Mouse (Mus musculus): ENCODE measurements around the gene Sprr2a2. TPM values are rescaled to one million over a fixed set of nuclear protein-coding genes. Genes with fewer than 3 reads are reported as not detected.
"Not testable (repeated sequence)": the region's sequence is repeated elsewhere in the genome, so short reads cannot be mapped to it uniquely, and the experiment has no call there.

Sprr2a2 gene
- 10.6 and 16.9 TPM in 2 replicates for polyA plus RNA-seq (2015; fragmentation: Nextera tagmentation; extraction: Ambion mirVana)

DNA sequence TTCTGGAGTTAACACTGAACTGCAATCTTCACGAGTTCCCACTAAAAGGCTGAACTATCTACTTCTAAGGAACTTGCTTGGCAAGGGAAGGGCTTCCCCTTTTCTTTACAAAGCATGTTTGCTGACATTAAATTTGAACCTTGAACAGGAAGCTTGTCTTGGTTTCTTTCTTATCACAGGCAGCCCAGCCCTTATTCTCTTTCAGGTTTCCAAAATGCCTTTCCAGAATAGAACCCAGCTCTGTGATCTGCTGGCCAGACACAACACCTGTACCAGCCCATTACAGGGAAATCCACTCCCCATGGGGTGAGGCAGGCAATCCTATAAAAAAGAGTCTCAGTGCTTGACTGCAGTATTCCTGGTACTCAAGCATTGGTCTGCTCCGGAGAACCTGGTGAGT lies at the start of gene Sprr2a2, which contains the start of gene Sprr2a1:
Gene Sprr2a2 (plus strand): TSS at position 352 of the 400 bp plus-strand sequence.
Gene Sprr2a1 (plus strand): TSS at position 231 of the 400 bp plus-strand sequence.
- H3K4me1 ChIP-seq; H3K27me3 ChIP-seq; H3K4me2 ChIP-seq; H3K4me3 ChIP-seq; H3K9ac ChIP-seq; ATAC-seq (ENCODE audit: insufficient number of reproducible peaks, low FRiP score, low TSS enrichment, low read depth); H3K27ac ChIP-seq; H3K36me3 ChIP-seq; H3K9me3 ChIP-seq: not testable (repeated sequence)
- WGBS = no CpG with 5 or more reads among the region's 2 CpGs

DNA sequence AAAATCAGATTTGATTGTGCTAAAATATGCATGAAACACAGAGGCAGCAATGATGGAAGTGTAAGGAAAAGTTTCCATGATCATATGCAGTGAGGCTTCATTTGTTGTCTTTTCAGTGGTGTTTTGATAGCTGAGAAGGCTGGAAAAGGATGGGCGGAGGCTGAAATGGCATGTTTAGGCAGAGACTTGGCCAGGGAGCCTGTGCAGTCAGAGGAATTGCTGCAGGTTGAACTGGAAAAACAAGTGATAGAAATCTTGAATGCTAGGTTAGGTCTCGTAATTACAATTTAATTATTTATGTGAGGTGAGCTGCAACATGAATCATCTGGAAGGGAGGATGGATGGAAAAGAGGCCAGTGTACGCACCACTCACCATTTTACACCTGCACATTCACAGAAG lies 45.9 kb upstream of the Sprr2a2 start:
- no peaks in the 10 kb centered on the region for H3K27me3 ChIP-seq
- H3K27ac ChIP-seq = no peak overlapping the region
- H3K4me1 ChIP-seq = no peaks in the 10 kb centered on the region
- no peak overlapping the region for H3K9ac ChIP-seq
- no peaks in the 10 kb centered on the region for H3K36me3 ChIP-seq
- WGBS = 68% methylated on average over 3 of the region's 3 CpGs
- H3K4me2 ChIP-seq = no peak overlapping the region
- no peaks in the 10 kb centered on the region for H3K9me3 ChIP-seq
- H3K4me3 ChIP-seq = no peak overlapping the region
- no peak for ATAC-seq (ENCODE audit: insufficient number of reproducible peaks, low FRiP score, low TSS enrichment, low read depth)

DNA sequence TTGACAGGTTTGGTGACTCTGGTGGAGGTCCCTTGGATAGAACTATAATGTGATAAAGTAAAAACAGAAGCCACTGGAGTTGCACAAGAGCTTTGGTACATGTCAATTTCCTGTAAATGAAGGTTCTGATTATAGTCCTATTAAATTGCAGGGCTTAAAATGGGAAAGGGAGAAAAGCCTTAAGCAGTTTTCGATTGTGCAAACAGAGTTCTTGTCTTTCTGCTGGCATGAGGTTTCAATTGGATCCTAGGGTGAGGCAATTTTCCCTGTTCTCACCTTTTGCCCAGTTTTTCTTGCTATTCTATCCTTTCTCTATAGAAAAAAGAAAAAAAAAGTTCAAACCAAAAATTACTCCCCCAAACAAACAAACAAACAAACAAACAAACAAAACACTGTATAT lies 38.8 kb upstream of the Sprr2a2 start:
- H3K4me3 ChIP-seq = no peak overlapping the region
- H3K27ac ChIP-seq = no peak overlapping the region
- H3K27me3 ChIP-seq = no peaks in the 10 kb centered on the region
- no peaks in the 10 kb centered on the region for H3K4me1 ChIP-seq
- H3K9me3 ChIP-seq = no peaks in the 10 kb centered on the region
- ATAC-seq (ENCODE audit: insufficient number of reproducible peaks, low FRiP score, low TSS enrichment, low read depth) = no peak
- 42% methylated on average over 1 of the region's 1 CpGs for WGBS
- no peak overlapping the region for H3K4me2 ChIP-seq
- H3K36me3 ChIP-seq = no peaks in the 10 kb centered on the region
- H3K9ac ChIP-seq = no peak overlapping the region

DNA sequence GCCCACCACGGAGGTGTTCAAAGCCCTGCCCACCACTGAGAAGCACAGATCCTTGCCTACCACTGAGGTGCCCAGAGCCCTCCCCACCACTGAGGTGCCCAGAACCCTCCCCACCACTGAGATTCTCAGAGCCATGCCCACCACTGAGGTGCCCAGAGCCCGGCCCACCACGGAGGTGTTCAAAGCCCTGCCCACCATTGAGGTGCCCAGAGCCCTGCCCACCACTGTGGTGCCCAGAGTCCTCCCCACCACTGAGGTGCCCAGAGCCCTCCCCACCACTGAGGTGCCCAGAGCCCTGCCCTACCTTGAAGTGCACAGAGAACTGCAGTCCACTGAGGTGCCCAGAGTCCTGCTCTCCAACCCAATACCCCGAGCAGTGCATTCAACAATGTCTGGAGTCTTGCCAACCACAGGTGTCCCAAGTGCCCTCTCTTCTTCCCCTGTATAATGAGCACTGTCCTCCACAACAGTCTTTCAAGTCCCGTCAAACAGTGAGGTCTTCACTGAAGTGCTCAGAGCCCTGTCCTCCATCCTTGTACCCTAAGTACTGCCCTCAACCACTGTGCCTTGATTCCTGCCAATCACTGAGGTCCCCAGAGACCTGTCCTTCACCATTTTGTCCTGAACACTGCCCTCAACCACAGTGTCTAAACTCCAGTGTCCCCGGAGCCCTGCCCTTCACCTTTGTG lies 20.1 kb upstream of the Sprr2a2 start:
- H3K27me3 ChIP-seq = no peaks in the 10 kb centered on the region
- ATAC-seq (ENCODE audit: insufficient number of reproducible peaks, low FRiP score, low TSS enrichment, low read depth) = peak; percentile 52; the same call in 1 of the 2 replicates
- H3K9ac ChIP-seq = no peak overlapping the region
- no peak overlapping the region for H3K4me3 ChIP-seq
- no peaks in the 10 kb centered on the region for H3K36me3 ChIP-seq
- no peak overlapping the region for H3K27ac ChIP-seq
- H3K4me1 ChIP-seq = no peaks in the 10 kb centered on the region
- no peak overlapping the region for H3K4me2 ChIP-seq
- H3K9me3 ChIP-seq = no peaks in the 10 kb centered on the region
- WGBS = 90% methylated on average over 6 of the region's 6 CpGs

DNA sequence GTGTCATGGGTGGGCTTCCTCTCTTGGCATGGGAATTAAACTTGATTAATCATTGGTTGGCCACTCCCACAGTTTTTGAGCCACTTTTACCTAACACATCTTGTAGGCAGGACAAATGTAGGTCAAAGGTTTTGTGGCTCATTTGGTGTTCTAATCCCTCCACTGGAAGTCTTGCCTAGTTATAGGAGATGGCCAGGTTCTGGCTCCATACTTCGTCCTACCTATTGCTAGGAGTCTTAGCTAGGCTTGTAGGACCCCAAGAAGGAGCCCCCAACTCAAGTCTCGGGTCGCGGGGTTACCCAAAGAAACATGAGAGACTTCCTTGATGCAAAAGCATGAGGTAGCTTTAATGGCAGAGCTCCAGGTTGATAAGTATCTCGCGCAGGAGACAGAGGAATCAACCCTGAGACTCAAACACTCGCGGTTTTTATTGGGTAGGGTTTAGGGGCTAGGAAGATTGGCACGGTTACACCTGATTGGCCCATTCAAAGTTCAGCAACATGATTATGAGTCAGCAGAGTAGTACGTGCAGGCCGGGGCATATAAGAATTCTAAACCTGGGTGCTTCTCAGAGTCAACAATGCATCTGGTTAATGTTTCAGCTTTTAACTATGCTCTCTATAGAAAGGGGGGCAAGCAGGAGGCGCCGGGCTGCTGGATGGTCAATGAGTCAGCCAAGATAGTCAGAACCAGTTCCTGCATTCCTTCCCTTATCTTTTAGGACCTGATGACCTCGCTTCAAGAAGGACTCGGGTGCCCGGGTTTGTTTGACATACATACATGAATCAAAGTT lies 4.4 kb upstream of the Sprr2a2 start:
- H3K9me3 ChIP-seq, H3K4me3 ChIP-seq, H3K4me1 ChIP-seq, H3K36me3 ChIP-seq, H3K4me2 ChIP-seq, H3K9ac ChIP-seq, H3K27ac ChIP-seq, H3K27me3 ChIP-seq: not testable (repeated sequence)
- ATAC-seq (ENCODE audit: insufficient number of reproducible peaks, low FRiP score, low TSS enrichment, low read depth) = 0 out of 2 replicates have a peak, but pooled peaks have one; percentile 33
- WGBS = no CpG with 5 or more reads among the region's 16 CpGs

DNA sequence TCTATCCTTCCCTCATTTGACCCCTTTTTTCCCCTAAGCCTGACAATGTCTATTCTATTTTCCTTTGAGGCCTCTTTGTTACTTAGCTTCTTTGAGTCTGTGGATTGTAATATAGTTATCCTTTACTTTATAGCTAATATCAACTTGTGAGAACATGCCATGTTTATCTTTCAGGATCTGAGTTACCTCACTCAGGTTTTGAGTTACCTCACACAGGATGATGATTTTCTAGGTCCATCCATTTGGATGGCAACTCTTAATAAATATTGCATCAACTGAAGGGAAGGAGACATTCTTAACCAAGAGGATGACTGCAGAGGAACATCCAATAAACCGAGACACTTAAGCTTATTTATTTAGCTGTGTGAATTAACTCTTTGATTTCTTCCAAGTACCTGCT lies 3.7 kb upstream of the Sprr2a2 start:
- not testable (repeated sequence) for ATAC-seq (ENCODE audit: insufficient number of reproducible peaks, low FRiP score, low TSS enrichment, low read depth)

DNA sequence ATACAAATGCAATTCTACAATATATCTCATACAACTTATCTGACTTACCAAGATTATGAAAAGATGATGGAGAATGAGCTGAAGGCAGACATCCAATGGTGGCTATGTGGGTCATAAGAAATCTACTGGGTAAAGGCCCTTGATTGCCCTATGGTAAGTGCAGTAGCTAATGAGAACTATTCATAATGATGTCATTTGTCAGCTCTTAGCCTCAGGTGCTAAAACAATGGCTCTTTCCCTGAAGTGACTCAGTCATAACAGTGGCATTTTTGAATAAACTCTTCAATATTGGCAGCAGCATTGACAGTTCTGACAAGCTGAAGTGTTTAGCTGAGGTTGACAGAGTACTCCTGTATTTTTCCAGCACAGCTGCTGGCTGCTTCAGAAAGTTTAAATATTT lies 2.1 kb upstream of the Sprr2a2 start:
- not testable (repeated sequence) for H3K4me2 ChIP-seq; H3K9me3 ChIP-seq; H3K4me3 ChIP-seq; H3K27ac ChIP-seq; ATAC-seq (ENCODE audit: insufficient number of reproducible peaks, low FRiP score, low TSS enrichment, low read depth); H3K27me3 ChIP-seq; H3K9ac ChIP-seq; H3K36me3 ChIP-seq; H3K4me1 ChIP-seq

More for the DNA sequence above, 3.7 kb upstream of the Sprr2a2 start:
- H3K9ac ChIP-seq, H3K27ac ChIP-seq, H3K27me3 ChIP-seq, H3K9me3 ChIP-seq, H3K36me3 ChIP-seq, H3K4me2 ChIP-seq, H3K4me1 ChIP-seq, H3K4me3 ChIP-seq: not testable (repeated sequence)
- no CpG with 5 or more reads among the region's 1 CpGs for WGBS

DNA sequence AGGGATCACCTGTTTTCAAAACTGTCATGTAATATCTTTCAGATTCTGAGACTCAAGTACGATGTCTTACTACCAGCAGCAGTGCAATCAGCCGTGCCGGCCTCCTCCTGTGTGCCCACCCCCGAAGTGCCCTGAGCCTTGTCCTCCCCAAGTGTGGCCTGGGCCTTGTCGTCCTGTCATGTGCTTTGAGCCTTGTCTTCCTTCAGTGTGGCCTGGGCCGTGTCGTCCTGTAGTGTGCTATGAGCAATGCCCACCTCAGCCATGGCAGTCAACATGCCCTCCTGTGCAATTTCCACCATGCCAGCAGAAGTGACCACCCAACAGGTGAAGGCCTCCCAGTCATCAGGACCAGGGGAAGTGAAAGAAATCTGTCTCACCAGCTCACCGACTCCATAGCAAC lies 3.3 kb downstream of the Sprr2a2 start:
- H3K27me3 ChIP-seq; H3K4me3 ChIP-seq; H3K36me3 ChIP-seq; H3K27ac ChIP-seq; H3K9ac ChIP-seq; H3K9me3 ChIP-seq; H3K4me2 ChIP-seq; H3K4me1 ChIP-seq; ATAC-seq (ENCODE audit: insufficient number of reproducible peaks, low FRiP score, low TSS enrichment, low read depth): not testable (repeated sequence)
- WGBS = no CpG with 5 or more reads among the region's 8 CpGs

DNA sequence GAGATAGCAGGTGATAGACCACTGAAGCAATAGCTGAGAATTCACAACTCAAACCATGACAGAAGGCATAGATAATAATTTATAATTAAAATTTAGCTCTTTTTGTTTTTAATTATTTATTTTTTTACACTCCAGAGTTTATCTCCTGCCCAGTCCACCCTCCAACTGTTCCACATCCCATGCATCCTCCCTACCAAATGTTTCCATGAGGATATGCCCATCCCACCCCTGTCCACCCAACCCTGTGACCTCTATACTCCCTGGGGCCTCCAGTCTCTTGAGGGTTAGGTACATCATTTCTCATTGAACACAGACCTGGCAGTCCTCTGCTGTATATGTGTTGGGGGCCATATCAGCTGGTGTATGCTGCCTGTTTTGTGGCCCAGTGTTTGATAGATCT lies 8.0 kb downstream of the Sprr2a2 start:
- H3K27ac ChIP-seq; H3K4me3 ChIP-seq; H3K4me1 ChIP-seq; ATAC-seq (ENCODE audit: insufficient number of reproducible peaks, low FRiP score, low TSS enrichment, low read depth); H3K27me3 ChIP-seq; H3K9ac ChIP-seq; H3K9me3 ChIP-seq; H3K4me2 ChIP-seq; H3K36me3 ChIP-seq: not testable (repeated sequence)

DNA sequence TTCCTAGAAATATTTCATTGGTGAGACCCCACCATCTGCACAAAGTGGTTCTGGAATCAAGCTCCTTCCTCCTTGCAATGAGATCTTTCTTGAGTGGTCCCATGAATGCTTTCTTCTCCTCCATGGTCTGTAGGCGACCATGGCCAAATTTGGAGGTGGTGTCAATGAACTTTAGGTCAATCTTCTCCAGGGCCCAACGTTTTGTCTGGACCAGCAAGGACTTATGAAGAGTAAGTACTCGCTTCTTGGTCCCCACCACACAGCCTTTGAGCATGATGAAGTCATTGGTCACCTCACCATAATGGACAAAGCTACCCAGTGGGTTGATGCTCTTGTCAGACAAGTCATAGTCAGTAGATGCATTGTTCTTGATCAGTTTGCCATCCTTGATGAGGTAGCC lies 11.7 kb downstream of the Sprr2a2 start:
- H3K4me3 ChIP-seq; H3K9ac ChIP-seq; H3K27ac ChIP-seq; H3K9me3 ChIP-seq; H3K4me2 ChIP-seq; H3K27me3 ChIP-seq; ATAC-seq (ENCODE audit: insufficient number of reproducible peaks, low FRiP score, low TSS enrichment, low read depth); H3K36me3 ChIP-seq; H3K4me1 ChIP-seq: not testable (repeated sequence)
- WGBS = 71% methylated on average over 3 of the region's 3 CpGs

DNA sequence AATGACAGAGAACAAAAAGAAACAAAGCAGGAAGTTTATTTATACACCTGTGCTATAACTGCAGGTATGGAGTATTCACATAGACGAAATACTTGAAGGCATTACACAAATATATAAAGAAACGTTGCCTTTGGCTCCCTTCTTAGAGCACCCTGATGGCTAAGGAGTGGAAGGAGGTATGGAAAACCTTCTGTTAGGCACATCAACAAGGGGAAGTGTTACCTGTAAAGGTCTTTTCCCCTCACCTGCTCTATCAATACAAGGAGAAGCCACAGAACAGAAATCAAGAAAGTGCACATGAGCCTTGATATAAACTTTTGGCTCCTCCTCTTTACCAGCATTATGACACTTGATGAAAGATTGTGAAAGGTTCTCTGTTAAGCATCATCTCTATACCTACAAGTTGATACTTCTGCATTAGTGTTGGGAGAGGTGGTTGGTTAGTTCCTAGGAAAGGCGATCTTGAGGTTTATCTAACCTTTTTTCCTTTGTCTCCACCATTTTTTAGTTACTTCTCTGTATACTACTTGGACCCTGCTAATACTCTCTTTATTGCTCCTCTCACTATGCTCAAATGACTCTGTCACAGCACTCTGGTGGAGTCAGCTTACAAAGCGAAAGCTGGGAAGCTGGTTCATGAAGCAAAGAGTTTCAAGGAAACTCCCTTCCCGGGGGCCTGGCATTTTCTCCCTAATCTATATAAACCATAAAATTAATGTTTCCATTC lies 20.9 kb downstream of the Sprr2a2 start:
- not testable (repeated sequence) for ATAC-seq (ENCODE audit: insufficient number of reproducible peaks, low FRiP score, low TSS enrichment, low read depth); H3K4me2 ChIP-seq; H3K4me3 ChIP-seq; H3K27me3 ChIP-seq; H3K4me1 ChIP-seq; H3K9me3 ChIP-seq; H3K9ac ChIP-seq; H3K27ac ChIP-seq; H3K36me3 ChIP-seq
- WGBS = no CpG with 5 or more reads among the region's 5 CpGs

DNA sequence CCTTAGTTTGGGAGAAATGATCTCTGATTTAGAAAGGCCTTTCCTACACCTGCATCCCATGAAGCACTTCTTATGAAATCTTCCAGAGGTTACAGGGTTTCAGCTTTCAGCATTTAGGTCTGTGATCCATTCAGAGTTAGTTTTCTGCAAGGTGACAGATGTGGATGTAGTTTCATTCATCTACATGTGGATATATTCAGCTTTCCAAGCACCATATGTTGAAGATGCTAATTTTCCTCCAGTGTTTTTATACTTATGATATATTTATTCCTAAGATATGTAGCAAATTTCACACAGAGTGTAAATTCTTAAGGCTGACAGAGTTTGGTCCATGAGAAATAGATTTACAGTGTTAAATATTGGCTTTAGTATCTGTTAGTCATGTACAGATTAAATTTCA lies 23.0 kb downstream of the Sprr2a2 start:
- ATAC-seq (ENCODE audit: insufficient number of reproducible peaks, low FRiP score, low TSS enrichment, low read depth); H3K4me3 ChIP-seq; H3K4me1 ChIP-seq; H3K9me3 ChIP-seq; H3K27ac ChIP-seq; H3K4me2 ChIP-seq; H3K36me3 ChIP-seq; H3K9ac ChIP-seq; H3K27me3 ChIP-seq: not testable (repeated sequence)

All from limb, embryonic 15.5 days (tissue).